Mouse (Mus musculus): ENCODE results near the gene Psma1. TPM values are rescaled to one million over a fixed set of nuclear protein-coding genes. Genes with fewer than 3 reads are reported as not detected.
A peak's percentile ranks its signal among the peaks of the same experiment; 100 is the strongest.

The Psma1 gene
- total RNA-seq (2014; fragmentation: Nextera tagmentation) (274 and 294 TPM in 2 replicates), total RNA-seq (2017) (340 and 376 TPM in 2 replicates)

GRCm38 (mm10) chr7:114276005-114276752 lies at the start of gene Psma1:
Psma1 (minus strand) TSS chr7:114276118.
- ATAC-seq (replicated peaks; ENCODE audit: poor library complexity, severe bottlenecking), result peak; percentile 97

- no peak for ATAC-seq (replicated peaks; ENCODE audit: poor library complexity, severe bottlenecking)
Measured at GRCm38 (mm10) chr7:114323527-114323926, 47.6 kb upstream of the Psma1 start.

- peak; percentile 69 for ATAC-seq (replicated peaks; ENCODE audit: poor library complexity, severe bottlenecking)
Measured at GRCm38 (mm10) chr7:114322531-114323441, 46.9 kb upstream of the Psma1 start.

GRCm38 (mm10) chr7:114321694-114322372 lies 45.9 kb upstream of the Psma1 start:
- ATAC-seq (replicated peaks; ENCODE audit: poor library complexity, severe bottlenecking), result no peak

- ATAC-seq (replicated peaks; ENCODE audit: poor library complexity, severe bottlenecking), result no peak
Measured at GRCm38 (mm10) chr7:114317896-114318295, 42.0 kb upstream of the Psma1 start.

- ATAC-seq (replicated peaks; ENCODE audit: poor library complexity, severe bottlenecking), result peak; percentile 86
Measured at GRCm38 (mm10) chr7:114317389-114317792, 41.5 kb upstream of the Psma1 start.

- peak; percentile 80 for ATAC-seq (replicated peaks; ENCODE audit: poor library complexity, severe bottlenecking)
Measured at GRCm38 (mm10) chr7:114316361-114316871, 40.5 kb upstream of the Psma1 start.

- no peak for ATAC-seq (replicated peaks; ENCODE audit: poor library complexity, severe bottlenecking)
Measured at GRCm38 (mm10) chr7:114311209-114311608, 35.3 kb upstream of the Psma1 start.

- ATAC-seq (replicated peaks; ENCODE audit: poor library complexity, severe bottlenecking), result peak; percentile 40; the same call in 1 of the 2 replicates
Measured at GRCm38 (mm10) chr7:114309020-114309419, 33.1 kb upstream of the Psma1 start.

- peak; percentile 71 for ATAC-seq (replicated peaks; ENCODE audit: poor library complexity, severe bottlenecking)
Measured at GRCm38 (mm10) chr7:114301293-114301782, 25.4 kb upstream of the Psma1 start.

- no peak for ATAC-seq (replicated peaks; ENCODE audit: poor library complexity, severe bottlenecking)
Measured at GRCm38 (mm10) chr7:114300782-114301181, 24.9 kb upstream of the Psma1 start.

- no peak for ATAC-seq (replicated peaks; ENCODE audit: poor library complexity, severe bottlenecking)
Measured at GRCm38 (mm10) chr7:114299247-114299646, 23.3 kb upstream of the Psma1 start.

- ATAC-seq (replicated peaks; ENCODE audit: poor library complexity, severe bottlenecking), result no peak
Measured at GRCm38 (mm10) chr7:114294698-114295097, 18.8 kb upstream of the Psma1 start.

- no peak for ATAC-seq (replicated peaks; ENCODE audit: poor library complexity, severe bottlenecking)
Measured at GRCm38 (mm10) chr7:114293903-114294302, 18.0 kb upstream of the Psma1 start.

- ATAC-seq (replicated peaks; ENCODE audit: poor library complexity, severe bottlenecking), result peak; percentile 81
Measured at GRCm38 (mm10) chr7:114292501-114292971, 16.6 kb upstream of the Psma1 start.

- ATAC-seq (replicated peaks; ENCODE audit: poor library complexity, severe bottlenecking), result peak; percentile 71
Measured at GRCm38 (mm10) chr7:114291461-114292335, 15.8 kb upstream of the Psma1 start.

- ATAC-seq (replicated peaks; ENCODE audit: poor library complexity, severe bottlenecking), result no peak
Measured at GRCm38 (mm10) chr7:114290078-114290506, 14.2 kb upstream of the Psma1 start.

GRCm38 (mm10) chr7:114284296-114284910 lies 8.5 kb upstream of the Psma1 start:
- ATAC-seq (replicated peaks; ENCODE audit: poor library complexity, severe bottlenecking), result no peak

- ATAC-seq (replicated peaks; ENCODE audit: poor library complexity, severe bottlenecking), result no peak
Measured at GRCm38 (mm10) chr7:114283006-114283405, 7.1 kb upstream of the Psma1 start.
